In genomic region chr8:10300797-10301196, GRCm38 (mm10) we compare ENCODE assay signal across 12 mouse cellular contexts.
DNase-seq lines count a peak whose midpoint lies in the region; TF ChIP-seq lines count a peak whose summit lies in the region.
"Had no signal": no experiment of that assay in that cellular context is flagged by ENCODE, and none has a peak within 500 bp of the region (broad histone marks: within the 10 kb centered on the region; RNA-seq: fewer than 3 reads in every experiment).

No protein-coding gene starts in this region.

- DNase-seq in cerebellum, adult 9-10 months: peak; percentile 13
- DNase-seq in cerebellum, adult 18-20 months: no peak
- peak; percentile 15 for DNase-seq in kidney, adult 9 months
- no peak for DNase-seq in kidney, postnatal 14 days
- peak; percentile 3 for DNase-seq in thymus, postnatal 14 days
- DNase-seq in thymus, adult 2 months: no peak
- no peak for DNase-seq in right cerebral cortex, postnatal 10 days (ENCODE audit: low spot score in 2 of 2)
- DNase-seq in right cerebral cortex, adult 2 months (ENCODE audit: low spot score in 2 of 2): no peak
- DNase-seq: adrenal gland, adult 2 months; kidney, postnatal 25 days had no signal

- no peaks in the 10 kb centered on the region for H3K36me3 ChIP-seq in thymus, adult 2 months (ENCODE audit: control insufficient read depth, insufficient read depth, low read length)
- H3K36me3 ChIP-seq: embryonic facial prominence, embryonic 12.5 days; limb, embryonic 13.5 days had no signal

- no peaks in the 10 kb centered on the region for H3K27me3 ChIP-seq in thymus, adult 2 months (ENCODE audit: control insufficient read depth, insufficient read depth, low read length)
- H3K27me3 ChIP-seq: embryonic facial prominence, embryonic 12.5 days; limb, embryonic 13.5 days had no signal

- no peak overlapping the region for H3K27ac ChIP-seq in thymus, adult 2 months (ENCODE audit: control insufficient read depth, insufficient read depth, low read length)
- H3K27ac ChIP-seq: embryonic facial prominence, embryonic 12.5 days; limb, embryonic 13.5 days had no signal

- WGBS in thymus, adult 2 months: 48% methylated on average over 3 of the region's 3 CpGs

- no peak for TF ChIP-seq CTCF in thymus, adult 2 months (IDR thresholded peaks at IDR 0.05; ENCODE audit: borderline replicate concordance, control insufficient read depth, extremely low read depth, insufficient read depth, low read length, poor library complexity)

- H3K4me1 ChIP-seq in thymus, adult 2 months (replicated peaks; ENCODE audit: control insufficient read depth, insufficient read depth, low read length): no peaks in the 10 kb centered on the region
- H3K4me1 ChIP-seq: embryonic facial prominence, embryonic 12.5 days; limb, embryonic 13.5 days had no signal

- TF ChIP-seq POLR2A in thymus, adult 2 months (IDR thresholded peaks at IDR 0.05; ENCODE audit: control insufficient read depth, extremely low read depth, insufficient read depth, low read length, poor library complexity): no peak

- H3K4me3 ChIP-seq in thymus, adult 2 months (ENCODE audit: control insufficient read depth, insufficient read depth, low read length): no peak overlapping the region
- H3K4me3 ChIP-seq: embryonic facial prominence, embryonic 12.5 days; limb, embryonic 13.5 days had no signal

Comparison
In these comparisons a context has a peak if more than half of its experiments do, and no peak if none do; other contexts are left out.
1. DNase-seq: peak in cerebellum, adult 9-10 months (single experiment), kidney, adult 9 months (single experiment) and thymus, postnatal 14 days (single experiment); none in cerebellum, adult 18-20 months (0 of 2), kidney, postnatal 14 days (single experiment), thymus, adult 2 months (single experiment), right cerebral cortex, postnatal 10 days (0 of 2) and right cerebral cortex, adult 2 months (0 of 2).